Mouse (Mus musculus): Measurements from ENCODE around the gene Ccdc92.

GRCm38 (mm10) chr5:124888661-124889060, 26.4 kb upstream of the Ccdc92 start:
- no peak for TF ChIP-seq CTCF (conservative IDR thresholded peaks at IDR 0.05; ENCODE audit: insufficient read depth, insufficient read length, low read depth, low read length)
- no peak for TF ChIP-seq POLR2A (IDR thresholded peaks at IDR 0.05; ENCODE audit: low read depth, low read length)
